Mouse (Mus musculus) limb, embryonic 14.5 days (tissue): ENCODE data around the gene Hist1h2br. TPM values are rescaled to one million over a fixed set of nuclear protein-coding genes. Genes with fewer than 3 reads are reported as not detected.
"Not testable (repeated sequence)": the region's sequence is repeated elsewhere in the genome, so short reads cannot be mapped to it uniquely, and the experiment has no call there.

Source experiments
- ATAC-seq: fragments of 200-750 bp; cut with Nextera tagmentation; 2 replicates; pipeline ENCODE4 v1.8.0; 2017; ENCODE audit warnings: low read depth, moderate number of reproducible peaks, moderate TSS enrichment; ENCODE audit not compliant: low FRiP score
- DNase-seq: peaks from one replicate; pipeline ENCODE4 v3.0.0-alpha.2; 2015; ENCODE audit warnings: low spot score
- H3K27ac ChIP-seq: fragments of 300-500 bp; sonication (generic); replicated peaks from 2 replicates; pipeline ENCODE4 v1.5.1; 2014; ENCODE audit warnings: low read depth, mild to moderate bottlenecking, low read length, moderate library complexity, mixed read lengths
- H3K27me3 ChIP-seq: fragments of 300-500 bp; sonication (generic); 2 replicates; pipeline ENCODE4 v1.6.1; 2014; ENCODE audit warnings: low read length, mixed read lengths; ENCODE audit not compliant: control insufficient read depth, insufficient read depth
- H3K36me3 ChIP-seq: fragments of 300-500 bp; sonication (generic); 2 replicates; pipeline ENCODE4 v1.6.1; 2014; ENCODE audit warnings: mild to moderate bottlenecking, low read length, moderate library complexity, mixed read lengths; ENCODE audit not compliant: control insufficient read depth, insufficient read depth
- H3K4me1 ChIP-seq: fragments of 300-500 bp; sonication (generic); 2 replicates; pipeline ENCODE4 v1.6.1; 2014; ENCODE audit warnings: antibody characterized with exemption, low read length, mixed read lengths; ENCODE audit not compliant: control insufficient read depth, insufficient read depth
- H3K4me2 ChIP-seq: fragments of 300-500 bp; sonication (generic); replicated peaks from 2 replicates; pipeline ENCODE4 v1.6.1; 2014; ENCODE audit warnings: low read depth, mild to moderate bottlenecking, low read length, moderate library complexity; ENCODE audit not compliant: severe bottlenecking
- H3K4me3 ChIP-seq: fragments of 300-500 bp; sonication (generic); replicated peaks from 2 replicates; pipeline ENCODE4 v1.5.1; 2014; ENCODE audit warnings: low read length
- H3K9ac ChIP-seq: fragments of 300-500 bp; sonication (generic); 2 replicates; pipeline ENCODE4 v1.6.1; 2014; ENCODE audit warnings: mild to moderate bottlenecking, low read depth, low read length, moderate library complexity; ENCODE audit not compliant: severe bottlenecking
- H3K9me3 ChIP-seq: fragments of 300-500 bp; sonication (generic); 2 replicates; pipeline ENCODE4 v1.6.1; 2016; ENCODE audit warnings: low read length; ENCODE audit not compliant: control insufficient read depth
- POLR2A ChIP-seq: fragments of 200-500 bp; IDR thresholded peaks from 2 replicates; pipeline ENCODE4 v1.8.0; 2012; ENCODE audit warnings: inconsistent platforms, mild to moderate bottlenecking, moderate library complexity, borderline replicate concordance; ENCODE audit not compliant: insufficient read depth, insufficient read length; ENCODE audit errors: extremely low read depth
- WGBS: fragments of 180-500 bp; shearing (Covaris S2); extraction: QIAGEN DNeasy Blood & Tissue Kit; methylation state at CpG from one replicate; pipeline ENCODE4 v1.1.7; 2014; 5-methylcytosine and 5-hydroxymethylcytosine counted together
- polyA plus RNA-seq, 2 experiments: library from polyadenylated mRNA; depleted of rRNA in 1 of 2; stranded (reverse) in 1 of 2; unstranded in 1 of 2; fragments of >200 nt; fragmentation: Nextera tagmentation in 1 of 2; extraction: Ambion mirVana in 1 of 2; gene quantifications; 2 replicates each; pipeline versions ENCODE4 v1.2.1 to v1.2.3; 2012 to 2014

Gene Hist1h2br
- polyA plus RNA-seq, 2 experiments, result 7.1 to 19.2 TPM

- DNase-seq, H3K4me2 ChIP-seq, H3K36me3 ChIP-seq, H3K27ac ChIP-seq, H3K9ac ChIP-seq, H3K4me3 ChIP-seq, H3K4me1 ChIP-seq, H3K9me3 ChIP-seq, H3K27me3 ChIP-seq: not testable (repeated sequence)
- peak; percentile 78 for ATAC-seq
- no CpG with 5 or more reads among the region's 4 CpGs for WGBS
Observed at GRCm38 (mm10) chr13:21840508-21840907, 7.0 kb downstream of the Hist1h2br start.

GRCm38 (mm10) chr13:21846356-21846755 is 12.8 kb downstream of the Hist1h2br start:
- not testable (repeated sequence) for H3K4me2 ChIP-seq, H3K27me3 ChIP-seq, H3K4me3 ChIP-seq, H3K9me3 ChIP-seq, H3K27ac ChIP-seq, H3K9ac ChIP-seq, ATAC-seq, H3K4me1 ChIP-seq, H3K36me3 ChIP-seq, DNase-seq

- no peak for TF ChIP-seq POLR2A
- no peak overlapping the region for H3K9ac ChIP-seq
- H3K9me3 ChIP-seq, result no peaks in the 10 kb centered on the region
- WGBS, result 18% methylated on average over 8 of the region's 8 CpGs
- H3K4me1 ChIP-seq, result no peaks in the 10 kb centered on the region
- no peaks in the 10 kb centered on the region for H3K27me3 ChIP-seq
- no peak overlapping the region for H3K4me3 ChIP-seq
- DNase-seq (no peak), ATAC-seq (no peak)
- H3K4me2 ChIP-seq, result no peak overlapping the region
- no peaks in the 10 kb centered on the region for H3K36me3 ChIP-seq
- no peak overlapping the region for H3K27ac ChIP-seq
Observed at GRCm38 (mm10) chr13:21847883-21848282, 14.3 kb downstream of the Hist1h2br start.

- ATAC-seq, H3K36me3 ChIP-seq: not testable (repeated sequence)
- 42% methylated on average over 1 of the region's 1 CpGs for WGBS
Observed at GRCm38 (mm10) chr13:21850696-21851095, 17.2 kb downstream of the Hist1h2br start.

GRCm38 (mm10) chr13:21852215-21852945 is 18.8 kb downstream of the Hist1h2br start:
- Histone ChIP-seq H3K9me3 (no peaks in the 10 kb centered on the region), H3K4me2 (no peak overlapping the region), H3K4me3 (no peak overlapping the region), H3K27me3 (no peaks in the 10 kb centered on the region), H3K27ac (no peak overlapping the region), H3K4me1 (no peaks in the 10 kb centered on the region), H3K9ac (no peak overlapping the region), H3K36me3 (no peaks in the 10 kb centered on the region)
- TF ChIP-seq POLR2A, result no peak
- no peak for ATAC-seq
- WGBS, result 67% methylated on average over 3 of the region's 3 CpGs
- DNase-seq, result no peak

More at GRCm38 (mm10) chr13:21850696-21851095, 17.2 kb downstream of the Hist1h2br start:
- H3K27me3 ChIP-seq, H3K4me1 ChIP-seq, DNase-seq, H3K4me2 ChIP-seq, H3K4me3 ChIP-seq, H3K9me3 ChIP-seq, H3K27ac ChIP-seq, H3K9ac ChIP-seq: not testable (repeated sequence)

- Histone ChIP-seq H3K4me2 (peak overlapping the region; percentile 51), H3K9me3 (no peaks in the 10 kb centered on the region), H3K9ac (no peak overlapping the region), H3K4me1 (no peaks in the 10 kb centered on the region), H3K27ac (no peak overlapping the region), H3K4me3 (peak overlapping the region; percentile 39; the same call in 1 of the 2 replicates), H3K27me3 (no peaks in the 10 kb centered on the region), H3K36me3 (no peaks in the 10 kb centered on the region)
- no peak for TF ChIP-seq POLR2A
- WGBS, result 1% methylated on average over 11 of the region's 11 CpGs
- no peak for ATAC-seq
- DNase-seq, result peak; percentile 82
Observed at GRCm38 (mm10) chr13:21855146-21855545, 21.6 kb downstream of the Hist1h2br start.
